Mouse (Mus musculus) liver, embryonic 16.5 days (tissue): ENCODE results near the gene Apba3. TPM values are rescaled to one million over a fixed set of nuclear protein-coding genes. Genes with fewer than 3 reads are reported as not detected.

Source experiments
- ATAC-seq: fragments of 200-750 bp; cut with Nextera tagmentation; 2 replicates; pipeline ENCODE4 v1.8.0; 2017; ENCODE audit warnings: low read depth, mild to moderate bottlenecking, moderate number of reproducible peaks, moderate library complexity
- H3K27ac ChIP-seq: fragments of 300-500 bp; sonication (generic); 2 replicates; pipeline ENCODE4 v1.5.1; 2014; ENCODE audit warnings: mild to moderate bottlenecking, low read length
- H3K27me3 ChIP-seq: fragments of 300-500 bp; sonication (generic); 2 replicates; pipeline ENCODE4 v1.6.1; 2014; ENCODE audit warnings: low read depth, low read length, mixed read lengths; ENCODE audit not compliant: control insufficient read depth, insufficient read depth
- H3K36me3 ChIP-seq: fragments of 300-500 bp; sonication (generic); 2 replicates; pipeline ENCODE4 v1.6.1; 2014; ENCODE audit warnings: mild to moderate bottlenecking; ENCODE audit not compliant: control insufficient read depth, insufficient read depth
- H3K4me1 ChIP-seq: fragments of 300-500 bp; sonication (generic); 2 replicates; pipeline ENCODE4 v1.6.1; 2014; ENCODE audit warnings: low read depth, low read length, mixed read lengths; ENCODE audit not compliant: control insufficient read depth
- H3K4me2 ChIP-seq: fragments of 300-500 bp; sonication (generic); 2 replicates; pipeline ENCODE4 v1.6.1; 2014; ENCODE audit warnings: low read depth, low read length, mixed read lengths
- H3K4me3 ChIP-seq: fragments of 300-500 bp; sonication (generic); 2 replicates; pipeline ENCODE4 v1.5.1; 2014; ENCODE audit warnings: low read depth, mild to moderate bottlenecking, low read length
- H3K9ac ChIP-seq: fragments of 300-500 bp; sonication (generic); 2 replicates; pipeline ENCODE4 v1.6.1; 2014; ENCODE audit warnings: low read depth, low read length
- H3K9me3 ChIP-seq: fragments of 300-500 bp; sonication (generic); replicated peaks from 2 replicates; pipeline ENCODE4 v1.6.1; 2016; ENCODE audit warnings: low read length; ENCODE audit not compliant: control insufficient read depth
- WGBS: fragments of 180-500 bp; shearing (Covaris S2); extraction: QIAGEN DNeasy Blood & Tissue Kit; methylation state at CpG from one replicate; pipeline ENCODE4 v1.1.7; 2014; ENCODE audit not compliant: insufficient replicate concordance; 5-methylcytosine and 5-hydroxymethylcytosine counted together
- polyA plus RNA-seq: library from polyadenylated mRNA; unstranded; fragments of >200 nt; fragmentation: Nextera tagmentation; extraction: Ambion mirVana; gene quantifications from 2 replicates; pipeline ENCODE4 v1.2.1, GENCODE M21; 2015

Gene Apba3
- polyA plus RNA-seq, 1 experiment from 2014 or later, result 26.3 TPM

DNA sequence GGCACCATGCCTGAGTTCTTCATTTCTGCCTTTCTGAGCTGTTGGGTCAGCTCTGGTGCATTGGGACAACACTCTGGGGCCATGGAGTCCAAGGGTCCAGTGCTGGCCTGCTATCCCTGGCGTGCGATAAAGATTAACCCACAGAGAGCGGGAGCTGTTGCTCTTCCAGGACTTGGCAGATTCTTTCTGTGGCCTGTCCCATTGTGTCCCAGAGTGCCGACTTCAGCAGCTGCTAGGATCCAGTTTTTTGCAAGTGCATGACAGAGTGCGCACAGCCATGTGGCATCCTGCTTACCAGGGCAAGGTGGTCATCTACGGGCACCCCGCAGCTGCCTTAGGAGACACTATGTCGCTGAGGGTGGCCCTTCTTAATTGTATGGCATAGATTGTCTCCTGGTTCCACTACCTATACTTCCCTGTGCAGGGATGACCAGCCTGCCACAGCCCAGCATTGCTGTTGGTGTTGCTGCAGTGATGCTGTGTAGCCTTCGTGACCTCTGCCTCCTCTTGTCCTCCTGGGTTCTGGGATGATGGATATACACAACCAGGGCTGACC, 33.7 kb downstream of the Apba3 start:
- Histone ChIP-seq H3K9me3 (no peaks in the 10 kb centered on the region), H3K27me3 (no peaks in the 10 kb centered on the region), H3K4me2 (peak overlapping the region; percentile 18), H3K4me1 (peaks cover 94% of the 10 kb centered on the region), H3K27ac (peak overlapping the region; percentile 90), H3K36me3 (no peaks in the 10 kb centered on the region), H3K4me3 (no peak overlapping the region), H3K9ac (no peak overlapping the region)
- WGBS, result 72% methylated on average over 9 of the region's 9 CpGs
- ATAC-seq, result peak; percentile 66

DNA sequence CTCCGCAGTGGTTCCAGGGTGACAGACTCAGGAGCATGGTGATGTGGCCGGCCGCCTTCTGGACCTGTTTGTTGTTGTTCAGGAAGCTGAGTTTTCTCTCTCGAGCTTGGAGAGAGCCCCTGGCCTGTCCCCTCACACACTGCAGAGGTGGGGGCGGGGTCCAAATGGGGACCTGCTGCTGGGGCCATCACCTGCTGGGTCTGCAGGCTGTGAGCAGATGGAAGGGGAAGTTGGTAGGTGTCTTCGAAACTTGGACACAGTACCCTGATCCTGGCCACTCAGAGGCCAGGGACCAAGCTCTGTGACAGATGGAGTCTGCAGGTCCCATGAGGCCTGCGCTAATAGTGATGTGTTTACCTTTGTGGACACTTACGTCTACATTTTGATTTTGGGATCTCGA, 34.6 kb downstream of the Apba3 start:
- Histone ChIP-seq H3K4me2 (no peak overlapping the region), H3K27me3 (no peaks in the 10 kb centered on the region), H3K9ac (no peak overlapping the region), H3K9me3 (no peaks in the 10 kb centered on the region), H3K27ac (peak overlapping the region; percentile 45), H3K4me1 (peaks cover 85% of the 10 kb centered on the region), H3K36me3 (peaks cover 7% of the 10 kb centered on the region), H3K4me3 (no peak overlapping the region)
- WGBS, result 64% methylated on average over 9 of the region's 9 CpGs
- ATAC-seq, result no peak

DNA sequence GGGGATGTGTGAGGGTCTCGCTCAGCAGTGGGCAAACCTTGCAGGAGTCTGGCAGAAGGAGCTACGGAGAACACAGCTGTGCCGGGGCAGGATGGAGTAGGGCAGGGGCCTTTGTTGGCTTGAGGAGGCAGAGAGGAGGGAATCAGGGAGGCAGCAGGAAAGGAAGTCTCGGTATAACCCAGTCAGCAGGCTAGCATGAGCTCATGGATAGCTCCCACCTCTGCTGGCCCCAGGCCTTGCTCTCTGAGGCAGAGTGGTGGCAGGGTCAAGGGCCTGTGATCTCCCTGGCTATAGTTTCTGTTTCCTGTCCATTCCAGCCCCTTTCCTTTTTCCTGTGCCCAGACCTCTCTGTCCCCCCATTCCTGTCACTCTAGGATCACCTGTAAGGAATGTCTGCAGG, 35.5 kb downstream of the Apba3 start:
- peak overlapping the region; percentile 4; the same call in 1 of the 2 replicates for H3K27ac ChIP-seq
- 67% methylated on average over 4 of the region's 4 CpGs for WGBS

DNA sequence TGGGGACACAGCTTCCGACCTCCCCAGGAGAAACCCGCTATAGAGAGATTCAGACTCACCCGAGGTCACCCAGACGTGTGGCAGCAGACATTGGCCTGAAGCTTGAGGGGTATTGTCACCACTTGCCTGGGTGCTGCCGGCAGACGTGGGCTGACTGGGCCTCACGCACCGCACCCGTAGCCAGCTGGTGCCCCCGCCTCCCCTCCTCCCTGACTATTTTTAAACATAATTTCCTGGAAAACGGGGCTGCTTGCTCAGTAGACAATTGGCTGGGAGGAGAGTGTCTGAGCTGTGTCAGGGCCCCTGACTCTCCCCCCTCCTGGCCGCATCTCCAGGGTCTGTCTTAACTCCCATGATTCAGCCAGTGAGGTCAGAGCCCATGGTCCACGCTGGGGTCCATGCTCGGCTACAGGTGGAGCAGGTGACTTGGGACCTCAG, 36.0 kb downstream of the Apba3 start:
- H3K36me3 ChIP-seq, result peaks cover 14% of the 10 kb centered on the region
- no peak for ATAC-seq
- H3K9ac ChIP-seq, result 0 out of 2 replicates have a peak overlapping the region, but pooled peaks have one; percentile 29
- WGBS, result 14% methylated on average over 14 of the region's 14 CpGs
- H3K4me1 ChIP-seq, result peaks cover 72% of the 10 kb centered on the region
- H3K4me2 ChIP-seq, result peak overlapping the region; percentile 24; the same call in 1 of the 2 replicates
- peak overlapping the region; percentile 4; the same call in 1 of the 2 replicates for H3K27ac ChIP-seq
- no peak overlapping the region for H3K4me3 ChIP-seq
- no peaks in the 10 kb centered on the region for H3K9me3 ChIP-seq
- no peaks in the 10 kb centered on the region for H3K27me3 ChIP-seq

More for the DNA sequence above, 35.5 kb downstream of the Apba3 start:
- Histone ChIP-seq H3K4me3 (no peak overlapping the region), H3K4me1 (peaks cover 77% of the 10 kb centered on the region), H3K36me3 (peaks cover 11% of the 10 kb centered on the region), H3K9ac (peak overlapping the region; percentile 24; the same call in 1 of the 2 replicates), H3K9me3 (no peaks in the 10 kb centered on the region), H3K27me3 (no peaks in the 10 kb centered on the region), H3K4me2 (peak overlapping the region; percentile 24; the same call in 1 of the 2 replicates)
- no peak for ATAC-seq

DNA sequence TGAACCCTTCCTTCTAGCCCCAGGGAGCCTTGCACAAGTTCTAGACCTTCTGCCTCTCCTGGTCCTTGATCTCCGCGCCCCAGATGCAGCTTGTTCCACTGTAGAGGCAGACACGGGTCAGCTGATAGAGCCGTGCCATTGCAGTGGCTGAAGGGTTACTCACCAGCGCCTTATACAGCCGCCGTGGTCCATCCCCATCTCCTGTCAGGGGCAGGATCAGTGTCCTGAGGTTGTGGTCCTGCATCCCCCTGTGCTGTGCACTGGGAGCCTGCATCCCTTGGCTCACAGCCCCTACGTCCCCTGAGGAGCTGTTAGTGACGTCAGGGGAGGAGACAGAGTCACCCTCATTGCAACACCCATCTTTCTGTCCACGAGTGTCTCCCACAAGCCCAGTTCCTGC, 36.5 kb downstream of the Apba3 start:
- H3K4me2 ChIP-seq, result 0 out of 2 replicates have a peak overlapping the region, but pooled peaks have one; percentile 24
- no peaks in the 10 kb centered on the region for H3K9me3 ChIP-seq
- H3K27me3 ChIP-seq, result no peaks in the 10 kb centered on the region
- 30% methylated on average over 10 of the region's 10 CpGs for WGBS
- no peak overlapping the region for H3K27ac ChIP-seq
- H3K4me3 ChIP-seq, result no peak overlapping the region
- no peak overlapping the region for H3K9ac ChIP-seq
- peaks cover 67% of the 10 kb centered on the region for H3K4me1 ChIP-seq
- ATAC-seq, result no peak
- peaks cover 17% of the 10 kb centered on the region for H3K36me3 ChIP-seq

DNA sequence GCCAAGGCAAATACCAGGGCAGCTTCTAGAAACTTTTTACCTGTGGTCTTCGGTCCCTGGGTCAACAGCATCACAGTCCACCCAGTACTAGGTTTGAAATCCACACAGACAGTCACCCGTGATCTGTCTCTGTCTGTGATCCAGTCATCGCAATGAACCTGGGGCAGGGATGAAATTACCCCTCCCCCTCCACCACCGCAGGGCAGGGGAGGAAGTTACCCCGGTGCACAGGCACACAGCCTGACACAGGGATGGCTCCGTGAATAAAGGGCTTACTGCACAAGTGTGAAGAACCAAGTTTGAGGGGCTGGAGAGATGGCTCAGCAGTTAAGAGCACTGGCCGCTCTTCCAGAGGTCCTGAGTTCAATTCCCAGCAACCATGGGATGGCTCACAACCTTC, 37.0 kb downstream of the Apba3 start:
- H3K27me3 ChIP-seq, result no peaks in the 10 kb centered on the region
- ATAC-seq, result no peak
- H3K4me1 ChIP-seq, result peaks cover 62% of the 10 kb centered on the region
- no peak overlapping the region for H3K4me2 ChIP-seq
- H3K36me3 ChIP-seq, result peaks cover 18% of the 10 kb centered on the region
- H3K9ac ChIP-seq, result no peak overlapping the region
- H3K27ac ChIP-seq, result no peak overlapping the region
- no peak overlapping the region for H3K4me3 ChIP-seq
- 34% methylated on average over 7 of the region's 7 CpGs for WGBS
- H3K9me3 ChIP-seq, result no peaks in the 10 kb centered on the region

DNA sequence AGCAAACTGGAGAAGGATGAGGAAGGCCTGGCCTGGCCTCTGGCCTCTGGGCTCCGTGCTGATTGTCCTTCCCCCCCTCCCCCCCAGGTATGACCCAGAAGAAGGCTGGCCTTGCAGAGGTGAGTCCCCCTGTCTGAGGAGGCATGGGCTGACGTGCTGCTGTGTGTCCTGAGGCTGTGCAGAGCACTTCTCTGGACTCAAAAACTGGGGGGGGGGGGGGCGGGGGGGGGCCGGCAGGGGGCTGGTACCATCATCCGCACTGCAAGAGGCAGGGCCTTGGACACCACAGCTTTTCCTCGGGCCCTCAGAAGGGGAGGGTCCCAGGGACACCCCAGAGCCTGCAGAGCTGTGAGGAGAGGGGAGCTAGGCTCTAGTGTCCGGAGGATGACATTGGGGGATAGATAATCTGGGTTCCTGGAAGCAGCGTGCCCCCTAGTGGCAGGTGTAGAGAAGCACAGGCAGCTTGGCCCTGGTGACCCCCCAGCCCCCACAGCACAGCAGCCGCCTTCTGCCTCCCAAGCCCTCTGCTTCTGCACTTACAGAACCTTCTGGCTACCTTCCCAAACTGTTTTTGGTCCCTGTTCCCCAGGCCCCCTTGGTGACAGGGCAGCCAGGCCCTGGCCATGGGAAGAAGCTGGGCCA, 38.0 kb downstream of the Apba3 start:
- H3K9me3 ChIP-seq, result no peaks in the 10 kb centered on the region
- H3K27ac ChIP-seq, result no peak overlapping the region
- H3K9ac ChIP-seq, result no peak overlapping the region
- ATAC-seq, result peak; percentile 10; the same call in 1 of the 2 replicates
- H3K4me2 ChIP-seq, result no peak overlapping the region
- peaks cover 25% of the 10 kb centered on the region for H3K36me3 ChIP-seq
- H3K4me3 ChIP-seq, result no peak overlapping the region
- 16% methylated on average over 6 of the region's 9 CpGs for WGBS
- no peaks in the 10 kb centered on the region for H3K27me3 ChIP-seq
- peaks cover 53% of the 10 kb centered on the region for H3K4me1 ChIP-seq

DNA sequence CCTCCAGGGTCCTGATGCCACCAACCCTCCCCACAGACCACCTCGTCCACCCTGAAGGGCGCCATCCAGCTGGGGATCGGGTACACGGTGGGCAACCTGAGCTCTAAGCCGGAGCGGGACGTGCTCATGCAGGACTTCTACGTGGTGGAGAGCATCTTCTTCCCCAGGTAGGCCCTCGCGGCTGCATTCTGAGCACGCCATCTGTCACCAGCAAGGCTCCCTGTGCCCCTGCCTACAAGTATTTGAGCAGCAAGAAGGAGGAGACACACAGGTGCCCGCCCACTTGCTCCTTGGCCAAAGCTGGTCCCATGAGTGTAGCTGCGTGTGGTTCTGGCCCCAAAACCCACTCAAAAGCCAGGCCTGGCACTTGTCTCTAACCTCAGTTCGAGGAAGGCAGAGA, 38.9 kb downstream of the Apba3 start:
- no peak overlapping the region for H3K4me2 ChIP-seq
- no peak overlapping the region for H3K4me3 ChIP-seq
- no peaks in the 10 kb centered on the region for H3K9me3 ChIP-seq
- H3K27me3 ChIP-seq, result no peaks in the 10 kb centered on the region
- peaks cover 25% of the 10 kb centered on the region for H3K36me3 ChIP-seq
- no peak for ATAC-seq
- peaks cover 44% of the 10 kb centered on the region for H3K4me1 ChIP-seq
- 84% methylated on average over 14 of the region's 14 CpGs for WGBS
- H3K27ac ChIP-seq, result no peak overlapping the region
- H3K9ac ChIP-seq, result no peak overlapping the region

DNA sequence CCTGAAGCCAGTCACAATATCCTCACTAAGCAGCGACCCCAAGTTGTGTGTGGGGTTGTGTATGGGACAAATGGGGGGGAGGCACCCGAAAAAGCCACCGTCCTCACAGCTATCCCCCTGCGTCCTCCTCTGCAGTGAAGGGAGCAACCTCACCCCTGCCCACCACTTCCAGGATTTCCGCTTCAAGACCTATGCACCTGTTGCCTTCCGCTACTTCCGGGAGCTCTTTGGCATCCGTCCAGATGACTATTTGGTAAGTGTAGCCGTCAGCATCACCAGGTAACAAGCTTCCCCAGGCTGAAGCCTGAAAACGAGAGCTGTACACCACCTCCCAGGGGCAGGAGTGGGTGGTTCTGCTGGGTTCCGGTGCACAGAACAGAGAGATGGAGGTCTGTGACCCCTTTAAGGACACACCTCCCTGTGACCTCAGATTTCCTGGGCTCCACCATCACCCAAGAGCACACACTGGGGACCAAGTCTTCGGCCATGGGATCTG, 39.5 kb downstream of the Apba3 start:
- Histone ChIP-seq H3K4me2 (no peak overlapping the region), H3K9me3 (no peaks in the 10 kb centered on the region), H3K4me3 (no peak overlapping the region), H3K9ac (no peak overlapping the region), H3K27ac (no peak overlapping the region), H3K27me3 (no peaks in the 10 kb centered on the region), H3K4me1 (peaks cover 39% of the 10 kb centered on the region), H3K36me3 (peaks cover 25% of the 10 kb centered on the region)
- 81% methylated on average over 12 of the region's 12 CpGs for WGBS
- ATAC-seq, result no peak
